Mouse (Mus musculus) frontal cortex, adult (tissue): Measurements from ENCODE around the gene Taz.
A peak's percentile ranks its signal among the peaks of the same experiment; 100 is the strongest.

Experiments used
- ATAC-seq: cut with Nextera tagmentation; 2 replicates; pipeline ENCODE4 v1.9.2; 2017; ENCODE audit warnings: mild to moderate bottlenecking, moderate library complexity, mixed read lengths; ENCODE audit not compliant: low TSS enrichment

Gene Taz

GRCm38 (mm10) chrX:74281732-74282394 is at the start of gene Taz, which contains the start of gene Dnase1l1:
Gene Taz (plus strand): TSS chrX:74281912.
Gene Dnase1l1 (minus strand): TSS chrX:74282337.
- ATAC-seq, result peak; percentile 89

- no peak for ATAC-seq
Measured at GRCm38 (mm10) chrX:74233196-74233595, 48.5 kb upstream of the Taz start.

- no peak for ATAC-seq
Measured at GRCm38 (mm10) chrX:74240332-74240731, 41.4 kb upstream of the Taz start.

- no peak for ATAC-seq
Measured at GRCm38 (mm10) chrX:74243396-74243795, 38.3 kb upstream of the Taz start.

GRCm38 (mm10) chrX:74243807-74244206 is 37.9 kb upstream of the Taz start:
- no peak for ATAC-seq

DNA sequence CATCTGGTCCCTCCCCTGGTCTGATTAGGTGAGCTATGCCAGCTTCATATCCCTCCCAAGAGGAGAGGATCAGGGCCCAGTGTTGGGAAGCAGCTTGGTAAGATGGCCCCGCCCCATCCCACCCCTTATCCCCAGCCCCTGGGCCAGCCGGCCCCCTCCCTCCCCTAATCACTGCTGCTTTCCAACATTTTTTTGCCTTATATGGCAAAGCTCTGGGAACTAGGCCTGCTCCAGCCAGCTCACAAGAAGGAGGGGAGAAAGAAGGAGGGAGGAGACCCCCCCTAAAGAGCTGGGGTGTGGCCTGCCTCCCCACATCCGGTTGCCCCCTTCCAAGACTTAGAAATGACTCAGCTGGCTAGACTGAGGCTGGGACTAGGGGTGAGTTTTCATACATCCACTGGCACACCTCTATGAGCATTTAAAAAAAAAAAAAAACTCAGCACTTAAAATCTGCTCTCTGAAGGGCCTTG is 37.1 kb upstream of the Taz start:
- ATAC-seq, result no peak

GRCm38 (mm10) chrX:74245107-74245506 is 36.6 kb upstream of the Taz start:
- ATAC-seq, result no peak

- ATAC-seq, result peak; percentile 24
Measured at GRCm38 (mm10) chrX:74245687-74246086, 36.0 kb upstream of the Taz start.

DNA sequence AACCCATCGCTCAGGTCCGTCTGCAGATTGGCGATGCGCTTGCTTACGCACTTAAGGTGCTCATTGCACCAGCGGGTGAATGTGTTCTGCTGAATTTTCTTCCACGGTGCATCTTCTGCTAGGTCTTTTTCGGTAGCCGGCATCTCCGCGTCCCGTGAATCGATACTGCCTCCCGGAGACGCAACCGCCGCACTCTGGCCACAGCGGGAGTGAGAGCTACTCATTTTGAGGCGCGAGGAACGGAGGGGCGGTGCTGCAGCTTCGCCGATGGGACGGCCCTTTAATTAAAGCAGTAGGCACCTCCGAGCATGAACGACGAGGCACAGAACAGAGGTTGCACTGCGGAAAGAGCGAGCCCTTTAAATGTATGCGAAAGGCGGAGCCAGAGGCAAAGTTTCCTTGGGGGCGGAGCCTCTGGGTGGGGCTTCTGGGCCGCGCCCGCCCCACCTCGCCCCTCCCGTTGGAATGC is 35.5 kb upstream of the Taz start:
- ATAC-seq, result peak; percentile 88

GRCm38 (mm10) chrX:74246693-74247092 is 35.0 kb upstream of the Taz start:
- peak; percentile 3; the same call in 1 of the 2 replicates for ATAC-seq

DNA sequence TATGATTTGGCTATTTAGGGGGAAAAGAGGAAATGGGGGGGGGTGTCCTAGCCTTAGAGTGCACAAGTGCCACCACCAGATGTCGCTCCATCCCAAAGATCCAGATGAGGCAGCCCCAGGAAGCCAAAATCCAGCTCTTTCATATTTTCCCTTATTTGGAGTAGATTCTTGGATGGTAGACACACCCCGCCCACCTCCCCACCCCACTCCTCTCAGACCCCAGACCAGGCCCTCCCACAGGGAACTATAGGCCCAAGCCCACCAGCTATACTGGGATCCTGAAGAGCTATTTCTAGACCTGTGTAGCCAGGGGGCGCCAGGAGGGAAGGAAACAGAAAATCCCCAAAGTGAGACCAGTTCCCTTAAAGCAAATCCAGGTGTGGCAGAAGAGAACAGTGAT is 33.1 kb upstream of the Taz start:
- ATAC-seq, result no peak

DNA sequence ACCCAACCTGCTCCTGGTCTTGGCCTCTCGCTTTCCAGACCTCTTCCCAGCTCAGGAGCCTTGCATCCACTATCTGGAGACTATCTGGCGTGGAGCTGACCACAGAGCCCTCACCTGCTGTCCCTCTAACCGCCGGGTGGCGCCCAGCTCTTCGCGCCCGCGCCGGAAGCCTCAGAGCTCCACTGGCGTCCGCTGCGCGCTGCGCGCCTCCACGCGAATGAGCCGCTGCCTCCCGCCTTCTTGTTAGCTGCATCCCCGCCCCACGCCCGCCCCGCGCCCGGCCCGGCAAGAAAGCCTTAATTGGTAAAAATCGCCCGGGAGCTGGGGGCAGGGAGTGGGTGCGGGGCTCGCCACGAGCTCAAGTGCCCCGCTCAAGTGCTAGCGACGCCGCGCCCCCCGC is 32.1 kb upstream of the Taz start, which contains the start of gene Flna:
Flna (minus strand) TSS at position 206 of the 400 bp plus-strand sequence.
- ATAC-seq, result peak; percentile 13; the same call in 1 of the 2 replicates

DNA sequence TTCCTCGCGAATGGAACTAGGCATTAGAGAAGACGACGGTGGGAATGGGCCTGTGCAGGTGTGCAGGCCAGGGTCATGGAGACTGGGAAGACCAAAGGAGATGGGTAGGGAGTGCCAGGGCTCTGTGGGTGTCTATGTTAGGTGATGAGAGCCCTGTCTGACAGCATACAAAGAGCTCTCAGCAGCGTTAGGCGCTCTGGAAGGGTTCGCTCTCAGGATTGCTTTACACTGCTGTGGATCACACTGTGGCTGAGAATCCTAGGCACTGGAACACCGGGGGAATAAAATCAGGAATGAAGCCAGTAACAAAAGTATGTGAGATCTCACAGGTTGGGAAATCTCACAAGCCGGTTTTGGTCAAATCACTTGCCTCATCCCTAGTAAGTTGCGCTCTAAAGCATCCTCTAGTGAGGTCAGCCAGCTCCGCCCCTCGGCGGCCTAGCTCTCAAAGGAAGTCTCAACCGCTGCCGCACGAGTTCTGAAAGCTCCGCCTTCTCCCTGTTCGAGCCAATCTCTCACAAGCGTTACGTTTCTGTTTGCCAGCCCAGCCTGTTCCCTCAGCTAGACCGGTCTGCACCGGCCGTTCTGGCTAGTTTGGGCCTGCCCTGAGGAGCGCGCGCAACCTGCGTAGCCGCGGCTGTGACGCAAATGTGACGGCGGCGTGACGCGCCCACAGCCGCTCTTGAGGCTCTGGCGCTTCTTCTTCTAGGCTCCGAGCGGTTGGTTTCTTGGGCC is 27.4 kb upstream of the Taz start, which contains the start of gene Emd:
Emd (plus strand) TSS at position 535 of the 735 bp plus-strand sequence.
- peak; percentile 95 for ATAC-seq

DNA sequence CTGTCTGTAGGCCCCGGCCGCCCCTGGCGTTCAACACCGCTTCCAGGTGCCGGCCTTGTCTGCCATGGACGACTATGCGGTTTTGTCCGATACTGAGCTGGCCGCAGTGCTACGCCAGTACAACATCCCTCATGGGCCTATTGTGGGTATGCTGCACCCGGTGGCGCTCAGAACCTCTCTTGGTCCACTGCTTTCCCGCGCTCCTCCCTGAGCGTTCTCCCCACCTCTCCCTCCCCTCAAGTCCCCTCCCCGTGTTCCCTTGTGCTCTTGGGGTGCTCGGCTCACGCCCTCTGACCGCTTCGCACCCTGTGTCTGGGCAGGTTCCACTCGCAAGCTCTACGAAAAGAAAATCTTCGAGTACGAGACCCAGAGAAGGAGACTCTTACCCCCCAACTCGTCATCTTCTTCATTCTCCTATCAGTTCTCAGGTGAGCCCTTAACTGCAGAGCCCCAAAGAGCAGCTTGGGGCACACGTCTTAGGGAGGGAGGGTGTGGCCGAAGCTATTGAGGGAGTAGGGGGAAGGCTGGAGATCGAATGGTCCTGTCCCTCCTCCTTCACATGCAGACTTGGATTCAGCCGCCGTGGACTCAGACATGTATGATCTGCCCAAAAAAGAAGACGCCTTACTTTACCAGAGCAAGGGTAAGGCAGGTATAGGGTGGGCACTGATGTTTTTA is 26.7 kb upstream of the Taz start:
- no peak; the same call in 1 of the 2 replicates for ATAC-seq

DNA sequence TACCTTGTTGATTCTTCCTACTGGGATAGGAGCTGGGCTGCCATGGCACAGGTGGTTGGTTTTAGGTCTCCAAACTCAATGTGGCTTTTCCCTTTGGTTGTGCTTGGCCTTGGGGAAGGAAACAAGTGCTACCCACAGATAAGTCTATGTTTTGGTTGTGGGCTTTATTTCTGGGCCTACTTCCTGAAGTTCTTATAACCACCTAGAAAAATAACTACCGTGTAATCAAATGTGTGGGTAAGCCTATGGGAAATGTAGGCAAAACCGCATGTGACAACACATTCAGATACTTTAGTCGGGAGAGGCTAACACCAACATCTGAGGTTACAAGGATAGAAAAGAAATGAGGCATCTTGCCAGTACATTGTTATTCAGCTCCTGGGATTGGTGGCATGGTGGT is 24.0 kb upstream of the Taz start:
- ATAC-seq, result no peak

- ATAC-seq, result peak; percentile 62
Measured at GRCm38 (mm10) chrX:74269736-74270061, 12.0 kb upstream of the Taz start.

DNA sequence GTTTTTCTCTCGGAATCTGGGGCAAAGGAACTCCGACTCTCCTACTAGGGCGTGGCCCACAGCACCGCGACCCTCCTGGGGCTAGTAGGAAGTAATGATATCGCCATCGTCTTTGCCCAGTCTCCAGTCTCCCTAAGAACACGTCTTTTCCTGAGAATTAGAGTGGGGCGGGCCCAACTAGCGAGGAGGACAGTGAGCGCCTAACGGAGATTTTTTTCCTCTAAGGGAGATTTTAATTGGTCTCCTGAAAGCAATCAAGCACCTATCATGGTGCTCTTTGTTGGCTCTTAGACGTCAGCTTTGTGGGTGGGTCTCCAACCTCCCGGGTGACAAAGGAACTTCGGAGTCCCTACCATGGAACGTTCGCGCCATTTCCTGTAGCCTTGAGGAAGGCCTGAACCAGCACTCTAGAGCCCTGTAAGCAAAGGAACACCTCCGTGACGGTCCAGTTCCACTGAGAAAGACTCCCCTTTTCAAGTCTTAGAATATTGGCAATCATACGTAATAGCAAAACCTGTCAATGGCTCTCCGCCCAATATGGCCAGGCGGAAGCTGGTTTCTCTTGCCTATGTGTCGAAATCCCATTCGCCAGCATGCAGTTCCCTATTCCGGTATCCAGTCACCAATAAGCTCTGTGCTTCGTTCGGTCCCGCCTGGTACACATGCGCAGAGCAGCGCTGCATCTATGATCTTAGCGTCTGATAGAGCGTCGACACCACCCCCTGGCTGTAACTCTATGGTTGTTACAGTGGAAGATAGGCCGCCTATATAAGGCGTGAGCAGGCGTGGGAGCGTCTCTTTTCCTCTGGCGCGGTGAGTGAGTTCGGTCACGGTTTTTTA is 11.4 kb upstream of the Taz start, which contains the start of gene Rpl10:
Rpl10 (plus strand) TSS at position 751 of the 840 bp plus-strand sequence.
- ATAC-seq, result peak; percentile 94

- ATAC-seq, result no peak
Measured at GRCm38 (mm10) chrX:74270902-74271551, 10.7 kb upstream of the Taz start.

GRCm38 (mm10) chrX:74273422-74274322 is 8.0 kb upstream of the Taz start:
- ATAC-seq, result no peak

DNA sequence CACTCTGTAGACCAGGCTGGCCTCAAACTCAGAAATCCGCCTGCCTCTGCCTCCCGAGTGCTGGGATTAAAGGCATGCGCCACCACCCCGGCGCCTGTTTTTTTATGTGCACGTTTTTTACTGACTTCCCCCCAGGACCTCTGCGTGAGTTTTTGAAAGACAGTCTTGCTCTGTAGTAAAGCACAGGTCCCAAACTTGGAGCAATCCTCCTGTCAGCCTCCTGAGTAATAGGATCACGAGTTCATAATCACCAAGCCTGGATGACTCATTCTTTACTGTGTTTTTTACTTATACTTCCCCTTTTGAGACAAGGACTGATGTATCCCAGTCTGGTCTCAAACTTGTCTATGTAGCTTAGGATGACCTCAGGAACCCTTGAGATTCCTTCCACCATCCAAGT is 3.8 kb upstream of the Taz start:
- no peak for ATAC-seq
